Mouse (Mus musculus): Measurements from ENCODE around the gene Gm21972. TPM values are rescaled to one million over a fixed set of nuclear protein-coding genes. Genes with fewer than 3 reads are reported as not detected.
A peak's percentile ranks its signal among the peaks of the same experiment; 100 is the strongest.

Gene Gm21972
- not detected in 2 replicates for polyA plus RNA-seq (2014; fragmentation: Nextera tagmentation; extraction: Ambion mirVana)

- Histone ChIP-seq H3K9ac (no peak within 1 kb of the TSS), H3K36me3 (ENCODE audit: insufficient read depth) (peaks cover 79% of the 10 kb centered on the region), H3K4me3 (ENCODE audit: low read depth, low read length) (no peak within 1 kb of the TSS), H3K4me2 (no peak within 1 kb of the TSS), H3K27me3 (ENCODE audit: insufficient read depth, low read length) (no peaks in the 10 kb centered on the region), H3K27ac (ENCODE audit: low read depth) (no peak within 1 kb of the TSS), H3K9me3 (ENCODE audit: low read depth, low read length) (no peaks in the 10 kb centered on the region), H3K4me1 (ENCODE audit: insufficient read depth) (no peaks in the 10 kb centered on the region)
- TF ChIP-seq CTCF (IDR thresholded peaks at IDR 0.05; ENCODE audit: low read depth) = no peak
- ATAC-seq (ENCODE audit: insufficient read depth) (no peak), DNase-seq (no peak)
- 94% methylated on average over 4 of the region's 4 CpGs for WGBS
Observed at GRCm38 (mm10) chr1:86133337-86133736, at the start of gene Gm21972. Gm21972 (plus strand) TSS chr1:86133637.

- H3K27me3 ChIP-seq (ENCODE audit: insufficient read depth, low read length) = no peaks in the 10 kb centered on the region
- no peak for DNase-seq
- H3K4me3 ChIP-seq (ENCODE audit: low read depth, low read length) = no peak overlapping the region
- H3K9me3 ChIP-seq (ENCODE audit: low read depth, low read length) = no peaks in the 10 kb centered on the region
- no peaks in the 10 kb centered on the region for H3K4me1 ChIP-seq (ENCODE audit: insufficient read depth)
- H3K27ac ChIP-seq (ENCODE audit: low read depth) = no peak overlapping the region
- 82% methylated on average over 7 of the region's 7 CpGs for WGBS
- TF ChIP-seq CTCF (IDR thresholded peaks at IDR 0.05; ENCODE audit: low read depth) = 0 out of 2 replicates have a peak, but pooled peaks have one; percentile 2
- H3K9ac ChIP-seq = no peak overlapping the region
- ATAC-seq (ENCODE audit: insufficient read depth) = no peak
- peaks cover 71% of the 10 kb centered on the region for H3K36me3 ChIP-seq (ENCODE audit: insufficient read depth)
- H3K4me2 ChIP-seq = no peak overlapping the region
Observed at GRCm38 (mm10) chr1:86094413-86094812, 39.0 kb upstream of the Gm21972 start.

DNA sequence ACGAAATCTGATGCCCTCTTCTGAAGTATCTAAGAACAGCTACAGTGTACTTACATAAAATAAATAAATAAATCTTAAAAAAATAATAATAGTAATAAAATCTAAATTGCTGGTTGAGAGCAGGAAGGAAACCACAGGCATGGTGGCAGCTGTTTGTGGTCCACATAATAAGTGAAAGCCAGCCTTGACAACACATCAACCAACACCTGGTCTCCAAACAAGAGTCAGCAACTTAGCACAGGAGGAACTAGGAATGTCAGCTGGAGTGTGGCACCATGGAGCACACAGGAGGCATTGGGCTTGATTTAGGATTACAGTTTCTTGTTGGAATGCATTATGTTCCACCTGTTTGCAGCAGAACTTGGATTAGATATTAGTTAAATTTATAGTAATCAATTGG is 28.4 kb upstream of the Gm21972 start:
- ATAC-seq (ENCODE audit: insufficient read depth) (no peak), DNase-seq (no peak)
- Histone ChIP-seq H3K4me3 (ENCODE audit: low read depth, low read length) (no peak overlapping the region), H3K27me3 (ENCODE audit: insufficient read depth, low read length) (no peaks in the 10 kb centered on the region), H3K36me3 (ENCODE audit: insufficient read depth) (peaks cover 27% of the 10 kb centered on the region), H3K4me1 (ENCODE audit: insufficient read depth) (no peaks in the 10 kb centered on the region), H3K9me3 (ENCODE audit: low read depth, low read length) (no peaks in the 10 kb centered on the region), H3K4me2 (no peak overlapping the region), H3K27ac (ENCODE audit: low read depth) (no peak overlapping the region), H3K9ac (no peak overlapping the region)
- 58% methylated on average over 1 of the region's 1 CpGs for WGBS
- no peak for TF ChIP-seq CTCF (IDR thresholded peaks at IDR 0.05; ENCODE audit: low read depth)

DNA sequence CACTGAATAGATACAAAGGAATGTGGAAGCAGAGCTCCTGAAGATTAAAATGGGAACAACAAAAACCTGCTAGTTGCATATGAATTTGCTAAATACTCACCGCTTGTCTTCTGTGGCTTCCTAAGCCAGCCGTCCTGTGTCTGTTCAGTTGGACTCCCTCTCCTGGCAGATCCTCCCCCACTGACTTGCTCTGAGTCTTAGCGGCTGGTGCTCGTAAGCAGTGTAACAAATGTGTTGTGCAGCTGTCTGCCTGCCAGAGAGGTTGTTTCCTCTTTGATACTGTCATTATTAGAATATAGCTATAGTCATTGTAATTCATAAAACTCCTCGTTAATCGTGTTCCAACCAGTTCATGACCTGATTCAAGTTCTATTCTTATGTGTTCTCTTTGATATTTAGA is 21.7 kb upstream of the Gm21972 start, which contains the start of gene Htr2b:
Htr2b (minus strand) TSS at position 192 of the 400 bp plus-strand sequence.
- Histone ChIP-seq H3K4me3 (ENCODE audit: low read depth, low read length) (no peak within 1 kb of the TSS), H3K4me2 (no peak within 1 kb of the TSS), H3K4me1 (ENCODE audit: insufficient read depth) (no peaks in the 10 kb centered on the region), H3K27ac (ENCODE audit: low read depth) (no peak within 1 kb of the TSS), H3K36me3 (ENCODE audit: insufficient read depth) (peaks cover 18% of the 10 kb centered on the region), H3K9me3 (ENCODE audit: low read depth, low read length) (no peaks in the 10 kb centered on the region), H3K27me3 (ENCODE audit: insufficient read depth, low read length) (no peaks in the 10 kb centered on the region), H3K9ac (no peak within 1 kb of the TSS)
- WGBS = 48% methylated on average over 6 of the region's 6 CpGs
- DNase-seq (peak; percentile 75), ATAC-seq (ENCODE audit: insufficient read depth) (peak; percentile 71; the same call in 1 of the 2 replicates)
- peak; percentile 22 for TF ChIP-seq CTCF (IDR thresholded peaks at IDR 0.05; ENCODE audit: low read depth)

- no peak overlapping the region for H3K27ac ChIP-seq (ENCODE audit: low read depth)
- no peak for TF ChIP-seq CTCF (IDR thresholded peaks at IDR 0.05; ENCODE audit: low read depth)
- DNase-seq (peak; percentile 12), ATAC-seq (ENCODE audit: insufficient read depth) (no peak; the same call in 1 of the 2 replicates)
- peaks cover 33% of the 10 kb centered on the region for H3K36me3 ChIP-seq (ENCODE audit: insufficient read depth)
- H3K4me2 ChIP-seq = no peak overlapping the region
- no peak overlapping the region for H3K4me3 ChIP-seq (ENCODE audit: low read depth, low read length)
- no peaks in the 10 kb centered on the region for H3K4me1 ChIP-seq (ENCODE audit: insufficient read depth)
- H3K27me3 ChIP-seq (ENCODE audit: insufficient read depth, low read length) = no peaks in the 10 kb centered on the region
- 79% methylated on average over 3 of the region's 3 CpGs for WGBS
- H3K9ac ChIP-seq = no peak overlapping the region
- H3K9me3 ChIP-seq (ENCODE audit: low read depth, low read length) = no peaks in the 10 kb centered on the region
Observed at GRCm38 (mm10) chr1:86114141-86114540, 19.3 kb upstream of the Gm21972 start.

- no peak overlapping the region for H3K9ac ChIP-seq
- no peak for TF ChIP-seq CTCF (IDR thresholded peaks at IDR 0.05; ENCODE audit: low read depth)
- no peak for DNase-seq
- H3K9me3 ChIP-seq (ENCODE audit: low read depth, low read length) = no peaks in the 10 kb centered on the region
- no peak for ATAC-seq (ENCODE audit: insufficient read depth)
- no peaks in the 10 kb centered on the region for H3K27me3 ChIP-seq (ENCODE audit: insufficient read depth, low read length)
- no peak overlapping the region for H3K4me2 ChIP-seq
- no peak overlapping the region for H3K27ac ChIP-seq (ENCODE audit: low read depth)
- H3K36me3 ChIP-seq (ENCODE audit: insufficient read depth) = peaks cover 67% of the 10 kb centered on the region
- no peaks in the 10 kb centered on the region for H3K4me1 ChIP-seq (ENCODE audit: insufficient read depth)
- no peak overlapping the region for H3K4me3 ChIP-seq (ENCODE audit: low read depth, low read length)
- 86% methylated on average over 4 of the region's 4 CpGs for WGBS
Observed at GRCm38 (mm10) chr1:86119549-86119948, 13.9 kb upstream of the Gm21972 start.

- Histone ChIP-seq H3K4me1 (ENCODE audit: insufficient read depth) (no peaks in the 10 kb centered on the region), H3K9me3 (ENCODE audit: low read depth, low read length) (no peaks in the 10 kb centered on the region), H3K4me3 (ENCODE audit: low read depth, low read length) (no peak overlapping the region), H3K4me2 (no peak overlapping the region), H3K27ac (ENCODE audit: low read depth) (no peak overlapping the region), H3K27me3 (ENCODE audit: insufficient read depth, low read length) (no peaks in the 10 kb centered on the region), H3K36me3 (ENCODE audit: insufficient read depth) (peaks cover 80% of the 10 kb centered on the region), H3K9ac (no peak overlapping the region)
- ATAC-seq (ENCODE audit: insufficient read depth) (no peak), DNase-seq (no peak)
- TF ChIP-seq CTCF (IDR thresholded peaks at IDR 0.05; ENCODE audit: low read depth) = no peak
- 97% methylated on average over 2 of the region's 2 CpGs for WGBS
Observed at GRCm38 (mm10) chr1:86126036-86126435, 7.4 kb upstream of the Gm21972 start.

GRCm38 (mm10) chr1:86135315-86135714 is 1.9 kb downstream of the Gm21972 start:
- DNase-seq = no peak
- Histone ChIP-seq H3K9ac (no peak overlapping the region), H3K27me3 (ENCODE audit: insufficient read depth, low read length) (no peaks in the 10 kb centered on the region), H3K36me3 (ENCODE audit: insufficient read depth) (peaks cover 82% of the 10 kb centered on the region), H3K4me2 (no peak overlapping the region), H3K4me3 (ENCODE audit: low read depth, low read length) (no peak overlapping the region), H3K9me3 (ENCODE audit: low read depth, low read length) (no peaks in the 10 kb centered on the region), H3K27ac (ENCODE audit: low read depth) (no peak overlapping the region), H3K4me1 (ENCODE audit: insufficient read depth) (no peaks in the 10 kb centered on the region)
- 90% methylated on average over 6 of the region's 6 CpGs for WGBS
- TF ChIP-seq CTCF (IDR thresholded peaks at IDR 0.05; ENCODE audit: low read depth) = no peak
- no peak for ATAC-seq (ENCODE audit: insufficient read depth)

Measured in lung, embryonic 14.5 days (tissue).